Mouse (Mus musculus): Measurements from ENCODE around the gene Mocs1. TPM values are rescaled to one million over a fixed set of nuclear protein-coding genes. Genes with fewer than 3 reads are reported as not detected.
A peak's percentile ranks its signal among the peaks of the same experiment; 100 is the strongest.
"Not testable (repeated sequence)": the region's sequence is repeated elsewhere in the genome, so short reads cannot be mapped to it uniquely, and the experiment has no call there.

Mocs1 gene
- polyA plus RNA-seq, 1 experiment, result 41.4 TPM

DNA sequence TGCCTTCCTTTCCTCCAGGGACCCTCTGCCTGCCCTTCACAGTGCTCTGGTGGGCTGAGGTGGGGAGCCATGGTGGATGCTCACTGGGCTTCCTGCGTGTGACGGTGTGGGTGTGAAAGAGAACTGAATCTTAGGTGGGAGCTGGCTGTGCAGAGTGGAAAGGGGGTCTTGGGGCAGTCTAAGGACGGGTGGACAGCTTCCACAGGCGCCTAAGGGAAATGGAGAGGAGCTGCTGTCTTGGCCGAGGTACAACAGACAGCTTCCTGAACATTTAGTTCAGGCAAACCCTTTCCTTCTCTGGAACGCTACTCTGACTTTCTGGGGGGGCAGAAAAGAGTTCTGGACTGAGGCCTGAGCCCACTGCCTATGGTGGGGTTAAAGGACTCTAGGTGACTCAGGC lies 2.0 kb downstream of the Mocs1 start:
- H3K36me3 ChIP-seq (ENCODE audit: control insufficient read depth, insufficient read depth, low read length), result no peaks in the 10 kb centered on the region
- no peak overlapping the region for H3K27ac ChIP-seq (ENCODE audit: insufficient read depth, low read depth, low read length)
- TF ChIP-seq POLR2A (IDR thresholded peaks at IDR 0.05; ENCODE audit: low read depth, low read length), result no peak
- no peak for TF ChIP-seq CTCF (conservative IDR thresholded peaks at IDR 0.05; ENCODE audit: insufficient read depth, insufficient read length, low read depth, low read length)
- WGBS, result 60% methylated on average over 6 of the region's 6 CpGs
- peak overlapping the region; percentile 9; the same call in 1 of the 2 replicates for H3K4me3 ChIP-seq (ENCODE audit: insufficient read depth, low read depth, low read length)
- peaks cover 28% of the 10 kb centered on the region for H3K4me1 ChIP-seq (ENCODE audit: control insufficient read depth, insufficient read depth, low read length)
- H3K27me3 ChIP-seq (replicated peaks; ENCODE audit: control insufficient read depth, insufficient read depth, low read length), result no peaks in the 10 kb centered on the region
- no peak for DNase-seq

- DNase-seq, result no peak
- no peaks in the 10 kb centered on the region for H3K27me3 ChIP-seq (replicated peaks; ENCODE audit: control insufficient read depth, insufficient read depth, low read length)
- peaks cover 28% of the 10 kb centered on the region for H3K4me1 ChIP-seq (ENCODE audit: control insufficient read depth, insufficient read depth, low read length)
- H3K36me3 ChIP-seq (ENCODE audit: control insufficient read depth, insufficient read depth, low read length), result peaks cover 1% of the 10 kb centered on the region; the same call in 1 of the 2 replicates
- H3K4me3 ChIP-seq (ENCODE audit: insufficient read depth, low read depth, low read length), result no peak overlapping the region
- no peak for TF ChIP-seq CTCF (conservative IDR thresholded peaks at IDR 0.05; ENCODE audit: insufficient read depth, insufficient read length, low read depth, low read length)
- no peak for TF ChIP-seq POLR2A (IDR thresholded peaks at IDR 0.05; ENCODE audit: low read depth, low read length)
- 89% methylated on average over 6 of the region's 6 CpGs for WGBS
- H3K27ac ChIP-seq (ENCODE audit: insufficient read depth, low read depth, low read length), result no peak overlapping the region
Observed at GRCm38 (mm10) chr17:49431176-49431575, 3.0 kb downstream of the Mocs1 start.

DNA sequence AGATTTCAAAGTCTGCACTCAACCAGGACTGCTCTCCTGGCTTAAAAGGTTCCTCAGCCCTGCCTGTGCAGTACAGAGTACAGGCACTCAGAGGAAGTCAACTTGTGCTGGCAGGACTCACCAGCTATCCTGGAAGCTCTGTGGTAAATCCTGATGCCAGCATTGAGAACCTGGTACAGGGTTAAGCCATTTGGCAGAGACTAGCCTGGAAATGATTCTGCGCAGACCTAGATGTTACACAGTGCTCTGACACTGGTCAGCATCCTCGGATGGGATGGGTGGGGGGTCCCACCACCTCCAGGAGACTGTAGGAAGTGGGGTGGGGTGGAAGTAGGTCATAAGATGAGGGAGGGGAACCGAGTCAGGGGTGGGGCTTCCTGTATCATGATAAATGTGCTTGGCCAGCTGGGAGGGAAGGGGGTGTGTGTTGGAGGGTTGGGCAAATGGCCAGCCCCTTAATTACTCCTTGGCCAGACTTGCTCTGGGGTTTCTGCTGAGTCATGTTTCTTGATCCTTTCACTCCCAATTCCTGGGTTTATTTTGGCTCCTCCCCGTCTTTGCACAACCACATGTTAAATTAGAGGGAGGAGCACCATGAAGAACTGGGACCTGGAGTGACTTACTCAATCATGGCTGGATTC lies 4.0 kb downstream of the Mocs1 start:
- Histone ChIP-seq H3K36me3 (ENCODE audit: control insufficient read depth, insufficient read depth, low read length) (peaks cover 1% of the 10 kb centered on the region; the same call in 1 of the 2 replicates), H3K4me3 (ENCODE audit: insufficient read depth, low read depth, low read length) (no peak overlapping the region), H3K27ac (ENCODE audit: insufficient read depth, low read depth, low read length) (no peak overlapping the region), H3K4me1 (ENCODE audit: control insufficient read depth, insufficient read depth, low read length) (peaks cover 28% of the 10 kb centered on the region), H3K27me3 (replicated peaks; ENCODE audit: control insufficient read depth, insufficient read depth, low read length) (no peaks in the 10 kb centered on the region)
- 27% methylated on average over 4 of the region's 4 CpGs for WGBS
- no peak for TF ChIP-seq CTCF (conservative IDR thresholded peaks at IDR 0.05; ENCODE audit: insufficient read depth, insufficient read length, low read depth, low read length)
- no peak for TF ChIP-seq POLR2A (IDR thresholded peaks at IDR 0.05; ENCODE audit: low read depth, low read length)
- peak; percentile 92 for DNase-seq

DNA sequence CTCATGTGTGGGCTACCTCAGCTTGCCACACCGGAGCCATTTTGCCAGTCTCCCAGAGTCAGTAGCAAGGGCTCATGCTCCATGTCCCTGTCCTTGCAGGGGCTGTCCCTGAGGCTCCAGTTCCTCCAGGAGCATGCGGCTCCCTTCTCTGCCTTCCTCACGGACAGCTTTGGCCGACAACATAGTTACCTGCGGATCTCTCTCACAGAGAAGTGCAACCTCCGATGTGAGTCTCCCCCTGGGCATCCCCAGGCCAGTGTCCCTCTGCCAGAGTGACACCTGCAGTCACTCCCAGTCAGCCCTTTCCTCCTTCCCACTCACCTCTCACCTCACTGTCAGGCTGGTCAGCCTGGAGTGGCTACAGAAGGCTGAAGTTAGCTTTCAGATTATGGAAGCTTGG lies 4.9 kb downstream of the Mocs1 start:
- Histone ChIP-seq H3K27ac (ENCODE audit: insufficient read depth, low read depth, low read length) (no peak overlapping the region), H3K4me3 (ENCODE audit: insufficient read depth, low read depth, low read length) (no peak overlapping the region), H3K36me3 (ENCODE audit: control insufficient read depth, insufficient read depth, low read length) (peaks cover 1% of the 10 kb centered on the region; the same call in 1 of the 2 replicates), H3K27me3 (replicated peaks; ENCODE audit: control insufficient read depth, insufficient read depth, low read length) (no peaks in the 10 kb centered on the region), H3K4me1 (ENCODE audit: control insufficient read depth, insufficient read depth, low read length) (peaks cover 28% of the 10 kb centered on the region)
- 90% methylated on average over 6 of the region's 6 CpGs for WGBS
- DNase-seq, result no peak
- TF ChIP-seq POLR2A (IDR thresholded peaks at IDR 0.05; ENCODE audit: low read depth, low read length) (no peak), CTCF (conservative IDR thresholded peaks at IDR 0.05; ENCODE audit: insufficient read depth, insufficient read length, low read depth, low read length) (no peak)

DNA sequence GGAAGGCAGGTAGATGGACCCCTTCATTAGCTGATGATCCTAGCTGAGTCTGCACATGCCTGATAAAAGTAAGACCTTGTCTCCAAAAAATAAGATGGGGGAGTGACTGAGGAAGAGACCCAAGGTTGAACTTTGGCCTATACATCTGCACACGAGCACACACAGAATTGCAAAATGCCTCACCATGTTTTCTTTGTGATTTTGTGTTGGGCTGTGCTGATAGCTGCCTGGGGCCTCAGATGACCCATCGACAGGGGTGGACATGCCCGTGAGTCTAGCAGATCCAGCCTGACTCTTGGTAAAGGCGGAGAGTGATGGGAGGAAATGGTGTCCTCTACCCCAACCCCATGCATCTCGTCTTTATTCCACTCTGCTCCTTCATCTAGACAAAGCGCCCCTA lies 6.1 kb downstream of the Mocs1 start:
- Histone ChIP-seq H3K4me1 (ENCODE audit: control insufficient read depth, insufficient read depth, low read length) (peaks cover 25% of the 10 kb centered on the region), H3K4me3 (ENCODE audit: insufficient read depth, low read depth, low read length) (no peak overlapping the region), H3K36me3 (ENCODE audit: control insufficient read depth, insufficient read depth, low read length) (peaks cover 3% of the 10 kb centered on the region; the same call in 1 of the 2 replicates), H3K27me3 (replicated peaks; ENCODE audit: control insufficient read depth, insufficient read depth, low read length) (no peaks in the 10 kb centered on the region), H3K27ac (ENCODE audit: insufficient read depth, low read depth, low read length) (no peak overlapping the region)
- no peak for TF ChIP-seq POLR2A (IDR thresholded peaks at IDR 0.05; ENCODE audit: low read depth, low read length)
- TF ChIP-seq CTCF (conservative IDR thresholded peaks at IDR 0.05; ENCODE audit: insufficient read depth, insufficient read length, low read depth, low read length), result no peak
- WGBS, result 66% methylated on average over 6 of the region's 6 CpGs
- no peak for DNase-seq

DNA sequence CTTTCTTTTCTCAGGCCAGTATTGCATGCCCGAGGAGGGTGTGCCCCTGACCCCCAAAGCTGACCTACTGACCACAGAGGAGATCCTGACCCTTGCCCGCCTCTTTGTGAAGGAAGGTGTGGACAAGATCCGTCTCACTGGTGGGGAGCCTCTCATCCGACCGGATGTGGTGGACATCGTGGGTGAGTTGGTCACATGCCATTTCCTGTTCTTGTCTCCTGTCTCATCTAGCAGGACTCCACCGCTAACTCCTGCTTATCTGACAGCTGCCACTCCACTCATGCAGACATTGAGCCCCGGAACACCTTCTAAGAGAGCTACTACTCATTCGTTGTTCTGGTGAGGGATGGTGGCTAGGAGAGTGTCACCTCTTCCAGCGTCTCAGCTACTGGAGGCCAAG lies 6.9 kb downstream of the Mocs1 start:
- TF ChIP-seq CTCF (conservative IDR thresholded peaks at IDR 0.05; ENCODE audit: insufficient read depth, insufficient read length, low read depth, low read length) (no peak), POLR2A (IDR thresholded peaks at IDR 0.05; ENCODE audit: low read depth, low read length) (no peak)
- Histone ChIP-seq H3K27me3 (replicated peaks; ENCODE audit: control insufficient read depth, insufficient read depth, low read length) (no peaks in the 10 kb centered on the region), H3K4me1 (ENCODE audit: control insufficient read depth, insufficient read depth, low read length) (peaks cover 17% of the 10 kb centered on the region), H3K27ac (ENCODE audit: insufficient read depth, low read depth, low read length) (no peak overlapping the region), H3K4me3 (ENCODE audit: insufficient read depth, low read depth, low read length) (no peak overlapping the region), H3K36me3 (ENCODE audit: control insufficient read depth, insufficient read depth, low read length) (peaks cover 3% of the 10 kb centered on the region; the same call in 1 of the 2 replicates)
- DNase-seq, result no peak
- 86% methylated on average over 10 of the region's 10 CpGs for WGBS

GRCm38 (mm10) chr17:49436631-49437030 lies 8.5 kb downstream of the Mocs1 start:
- H3K4me1 ChIP-seq (ENCODE audit: control insufficient read depth, insufficient read depth, low read length), result peaks cover 8% of the 10 kb centered on the region; the same call in 1 of the 2 replicates
- no peak for DNase-seq
- 66% methylated on average over 6 of the region's 6 CpGs for WGBS
- TF ChIP-seq CTCF (conservative IDR thresholded peaks at IDR 0.05; ENCODE audit: insufficient read depth, insufficient read length, low read depth, low read length) (no peak), POLR2A (IDR thresholded peaks at IDR 0.05; ENCODE audit: low read depth, low read length) (no peak)
- no peaks in the 10 kb centered on the region for H3K27me3 ChIP-seq (replicated peaks; ENCODE audit: control insufficient read depth, insufficient read depth, low read length)
- H3K36me3 ChIP-seq (ENCODE audit: control insufficient read depth, insufficient read depth, low read length), result peaks cover 3% of the 10 kb centered on the region; the same call in 1 of the 2 replicates
- no peak overlapping the region for H3K27ac ChIP-seq (ENCODE audit: insufficient read depth, low read depth, low read length)
- no peak overlapping the region for H3K4me3 ChIP-seq (ENCODE audit: insufficient read depth, low read depth, low read length)

DNA sequence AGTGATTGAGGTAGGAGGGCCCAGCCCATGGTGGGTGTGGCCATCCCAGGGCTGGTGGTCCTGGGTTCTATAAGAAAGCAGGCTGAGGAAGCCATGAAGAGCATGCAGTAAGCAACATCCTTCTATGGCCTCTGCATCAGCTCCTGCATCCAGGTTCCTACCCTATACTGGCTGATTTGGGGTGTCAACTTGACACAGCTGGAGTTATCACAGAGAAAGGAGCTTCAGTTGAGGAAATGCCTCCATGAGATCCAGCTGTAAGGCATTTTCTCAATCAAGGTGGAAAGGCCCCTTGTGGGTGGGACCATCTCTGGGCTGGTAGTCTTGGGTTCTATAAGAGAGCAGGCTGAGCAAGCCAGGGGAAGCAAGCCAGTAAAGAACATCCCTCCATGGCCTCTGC lies 9.1 kb downstream of the Mocs1 start:
- DNase-seq; H3K27me3 ChIP-seq (replicated peaks; ENCODE audit: control insufficient read depth, insufficient read depth, low read length); H3K36me3 ChIP-seq (ENCODE audit: control insufficient read depth, insufficient read depth, low read length): not testable (repeated sequence)

More for the DNA sequence above, 9.1 kb downstream of the Mocs1 start:
- H3K27ac ChIP-seq (ENCODE audit: insufficient read depth, low read depth, low read length); H3K4me1 ChIP-seq (ENCODE audit: control insufficient read depth, insufficient read depth, low read length); H3K4me3 ChIP-seq (ENCODE audit: insufficient read depth, low read depth, low read length): not testable (repeated sequence)

Measured in kidney, adult 2 months (tissue).